Mouse (Mus musculus) heart, postnatal 36 days (tissue): Measurements from ENCODE around the gene Tnfaip8l1. TPM values are rescaled to one million over a fixed set of nuclear protein-coding genes. Genes with fewer than 3 reads are reported as not detected.
A peak's percentile ranks its signal among the peaks of the same experiment; 100 is the strongest.

Experiments
- DNase-seq, 2 experiments: peaks; one replicate each; pipeline ENCODE4 v3.0.0; 2021 to 2022
- intact Hi-C: fragments of 180-260 bp; cut with DNase I; formaldehyde crosslinking; loops from one replicate; pipeline ENCODE4 v1.15.1; 2025
- total RNA-seq, 2 experiments: library from RNA; stranded (reverse); gene quantifications; 2 replicates each; pipeline ENCODE4 v1.2.3; 2021

Gene Tnfaip8l1
- total RNA-seq, 2 experiments from 2014 or later = 1.9 to 2.8 TPM

GRCm38 (mm10) chr17:56173401-56174046 is 11.2 kb downstream of the Tnfaip8l1 start:
- intact Hi-C loops = no loop called here
- no peak for DNase-seq

- no peak for DNase-seq
- intact Hi-C loops = no loop called here
Measured at GRCm38 (mm10) chr17:56175416-56175815, 13.1 kb downstream of the Tnfaip8l1 start.

- intact Hi-C loops = no loop called here
- no peak for DNase-seq
Measured at GRCm38 (mm10) chr17:56182975-56183657, 20.8 kb downstream of the Tnfaip8l1 start.

- DNase-seq = peak; percentile 96 to 97
- intact Hi-C loops = loop anchor here (1.0 kb wide), 1 partner anchor 21 kb away; the partner anchor contains the start of gene Tnfaip8l1
Measured at GRCm38 (mm10) chr17:56183658-56184103, 21.4 kb downstream of the Tnfaip8l1 start, which contains the start of gene Mydgf. TSS of gene Mydgf (minus strand) at chr17:56183920.

- peak; percentile 67 to 74 for DNase-seq
- intact Hi-C loops = loop anchor here (2.0 kb wide), 1 partner anchor 21 kb away; no protein-coding TSS in a partner anchor
Measured at GRCm38 (mm10) chr17:56185281-56186141, 23.2 kb downstream of the Tnfaip8l1 start.

- intact Hi-C loops = no loop called here
- DNase-seq = no peak
Measured at GRCm38 (mm10) chr17:56191266-56191665, 29.0 kb downstream of the Tnfaip8l1 start.

GRCm38 (mm10) chr17:56194357-56194756 is 32.1 kb downstream of the Tnfaip8l1 start:
- intact Hi-C loops = no loop called here
- DNase-seq = no peak

- intact Hi-C loops = no loop called here
- DNase-seq = no peak
Measured at GRCm38 (mm10) chr17:56194765-56195164, 32.5 kb downstream of the Tnfaip8l1 start.

GRCm38 (mm10) chr17:56196860-56197259 is 34.6 kb downstream of the Tnfaip8l1 start:
- DNase-seq = no peak
- intact Hi-C loops = no loop called here

GRCm38 (mm10) chr17:56200586-56200985 is 38.3 kb downstream of the Tnfaip8l1 start:
- intact Hi-C loops = no loop called here
- no peak for DNase-seq

- intact Hi-C loops = no loop called here
- no peak for DNase-seq
Measured at GRCm38 (mm10) chr17:56201642-56202041, 39.4 kb downstream of the Tnfaip8l1 start.

- no peak for DNase-seq
- intact Hi-C loops = no loop called here
Measured at GRCm38 (mm10) chr17:56202476-56202875, 40.2 kb downstream of the Tnfaip8l1 start.

GRCm38 (mm10) chr17:56203729-56204128 is 41.5 kb downstream of the Tnfaip8l1 start:
- DNase-seq = no peak
- intact Hi-C loops = no loop called here

GRCm38 (mm10) chr17:56206276-56206884 is 44.1 kb downstream of the Tnfaip8l1 start:
- no peak for DNase-seq
- intact Hi-C loops = loop anchor here (2.0 kb wide), 1 partner anchor 20 kb away; no protein-coding TSS in a partner anchor

GRCm38 (mm10) chr17:56206986-56207674 is 44.9 kb downstream of the Tnfaip8l1 start:
- no peak for DNase-seq
- intact Hi-C loops = loop anchor here (2.0 kb wide), 1 partner anchor 20 kb away; no protein-coding TSS in a partner anchor

- no peak for DNase-seq
- intact Hi-C loops = loop anchor here (2.0 kb wide), 1 partner anchor 21 kb away; no protein-coding TSS in a partner anchor
Measured at GRCm38 (mm10) chr17:56207963-56208530, 45.8 kb downstream of the Tnfaip8l1 start.

GRCm38 (mm10) chr17:56208821-56209220 is 46.5 kb downstream of the Tnfaip8l1 start:
- intact Hi-C loops = no loop called here
- no peak for DNase-seq

GRCm38 (mm10) chr17:56211090-56211489 is 48.8 kb downstream of the Tnfaip8l1 start:
- intact Hi-C loops = no loop called here
- DNase-seq = peak in 1 of 2 experiments; percentile 32

GRCm38 (mm10) chr17:56212676-56213075 is 50.4 kb downstream of the Tnfaip8l1 start:
- intact Hi-C loops = no loop called here

More at GRCm38 (mm10) chr17:56212676-56213075, 50.4 kb downstream of the Tnfaip8l1 start:
- DNase-seq = no peak
